Mouse (Mus musculus) lung, postnatal 25 days (tissue): ENCODE measurements around the gene Ccser1.

Experiments used
- DNase-seq: peaks from one replicate; pipeline ENCODE4 v3.0.0; 2022; ENCODE audit warnings: low spot score

Ccser1 gene

DNA sequence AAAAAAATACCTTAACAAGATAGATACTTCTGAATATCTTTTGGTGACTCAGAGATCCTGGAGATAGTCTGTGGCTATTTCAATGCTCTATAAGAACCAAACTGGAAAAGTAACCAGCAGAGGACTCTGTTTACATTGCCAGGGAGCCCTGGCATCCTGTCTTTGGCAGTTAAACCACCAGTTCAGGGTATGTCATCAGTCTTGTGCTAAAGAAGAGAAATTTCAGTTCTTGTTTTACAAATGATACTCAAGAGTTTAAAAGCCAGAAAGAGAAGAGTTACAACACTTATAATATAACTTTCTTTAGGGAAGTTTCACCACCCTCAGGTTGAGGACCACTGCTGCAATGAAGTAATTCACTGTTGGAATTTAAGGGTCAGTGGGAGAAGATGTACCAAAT lies 258.0 kb downstream of the Ccser1 start:
- no peak for DNase-seq

DNA sequence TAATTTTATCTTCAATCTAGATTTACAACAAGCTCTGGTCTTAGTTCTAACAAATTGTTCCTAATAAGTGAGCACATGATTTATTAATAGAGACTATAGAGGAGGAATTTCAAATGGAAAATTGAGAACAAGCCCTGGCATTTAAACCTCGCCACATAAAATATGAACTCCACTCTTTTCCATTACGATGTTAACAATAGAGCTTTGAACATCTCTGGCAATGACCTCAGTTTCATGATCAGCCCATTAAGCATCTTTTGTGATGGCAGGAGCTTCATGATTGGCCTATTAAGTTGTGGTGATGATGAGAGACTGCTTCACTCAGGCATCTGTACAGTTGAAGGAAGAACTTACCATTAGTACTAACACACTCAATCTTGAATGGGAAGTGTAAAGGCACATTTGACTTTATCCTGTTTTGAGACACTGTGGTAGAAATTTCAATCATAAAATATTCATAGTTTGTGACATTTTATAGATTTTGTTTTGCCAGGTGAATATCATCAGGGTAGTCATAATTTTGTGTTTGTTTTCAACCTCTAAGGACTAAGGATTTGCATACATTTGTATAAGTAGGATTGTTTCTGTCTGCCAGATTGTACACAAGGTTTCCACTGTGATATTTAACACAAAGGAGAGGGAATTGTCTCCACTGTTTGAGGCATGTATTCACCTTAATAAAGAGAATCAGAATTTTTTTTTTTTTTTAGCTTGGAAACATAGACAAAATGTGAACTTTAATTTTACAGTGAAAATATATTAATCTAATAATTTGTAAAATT lies 291.4 kb downstream of the Ccser1 start:
- no peak for DNase-seq

DNA sequence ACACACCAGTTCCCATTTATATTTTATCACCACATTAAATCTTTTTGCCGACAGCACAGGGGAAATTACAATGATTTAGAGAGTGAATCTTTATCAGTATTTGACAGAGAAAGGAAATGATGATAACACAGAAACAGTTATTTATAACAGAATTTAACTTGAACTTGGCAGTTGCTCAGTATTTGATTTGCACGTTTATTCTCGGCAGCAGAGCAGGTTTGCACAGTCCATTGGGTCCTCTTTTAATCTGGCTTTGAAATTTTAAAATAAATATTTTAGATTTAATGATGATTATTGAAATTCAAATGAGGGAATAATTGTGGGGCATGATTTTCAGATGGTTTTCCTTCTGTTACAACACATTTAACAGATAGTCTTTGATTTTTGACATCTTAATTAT lies 305.2 kb downstream of the Ccser1 start:
- no peak for DNase-seq

DNA sequence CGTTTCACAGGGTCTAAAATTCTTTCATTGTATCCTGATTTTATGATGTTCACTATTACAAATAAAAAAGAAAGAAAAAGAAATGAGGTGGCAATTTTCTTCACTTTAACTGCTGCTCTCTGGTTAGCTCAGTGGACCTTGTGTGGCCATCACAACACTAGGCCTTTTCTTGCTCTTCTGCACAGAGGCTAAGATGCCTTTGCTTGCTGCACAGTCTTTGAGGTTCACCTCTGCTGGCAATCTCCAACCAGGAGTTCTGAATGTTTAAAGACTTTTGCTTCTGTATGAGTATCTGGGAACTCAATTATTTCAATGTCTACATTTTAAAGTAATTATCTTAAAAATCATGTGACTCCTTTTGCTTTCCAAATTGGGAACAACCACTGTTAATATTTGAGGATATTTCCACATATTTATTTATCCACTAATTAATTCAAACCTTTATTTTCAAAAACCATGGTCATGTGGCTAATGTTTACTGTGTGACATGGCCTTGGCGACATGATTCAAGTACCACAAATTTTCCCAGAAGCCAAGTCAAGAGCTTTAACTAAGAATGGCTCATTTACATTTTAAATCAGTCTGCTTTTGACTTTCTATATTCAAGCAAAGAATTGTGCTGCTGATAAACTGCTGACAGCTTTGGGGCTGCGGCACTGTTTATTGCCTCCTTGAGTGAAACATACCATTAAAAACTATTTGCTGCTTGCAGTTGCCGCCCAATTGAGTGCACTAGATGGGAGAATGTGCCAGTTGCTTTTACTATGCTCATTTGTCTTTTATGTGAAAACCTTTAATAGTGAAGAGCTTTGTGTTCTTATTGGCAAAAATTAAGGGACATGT lies 312.1 kb downstream of the Ccser1 start:
- no peak for DNase-seq

DNA sequence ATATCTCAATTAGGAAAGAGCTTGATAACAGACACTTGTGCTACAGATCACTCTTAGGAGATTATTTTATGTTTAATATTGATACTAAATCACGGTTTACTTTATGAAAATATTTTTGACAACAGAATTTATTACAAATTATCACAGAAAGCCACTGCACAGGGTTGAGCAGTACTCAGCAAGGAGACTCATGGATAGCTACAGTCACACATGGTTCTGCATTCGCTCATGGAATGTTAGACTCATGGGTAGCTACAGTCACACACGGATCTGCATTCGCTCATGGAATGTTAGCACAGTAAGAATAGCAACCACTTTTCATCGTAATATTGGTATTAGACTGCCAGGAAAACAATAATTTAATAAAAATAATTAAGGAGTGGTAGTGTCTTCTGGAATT lies 313.3 kb downstream of the Ccser1 start:
- no peak for DNase-seq

DNA sequence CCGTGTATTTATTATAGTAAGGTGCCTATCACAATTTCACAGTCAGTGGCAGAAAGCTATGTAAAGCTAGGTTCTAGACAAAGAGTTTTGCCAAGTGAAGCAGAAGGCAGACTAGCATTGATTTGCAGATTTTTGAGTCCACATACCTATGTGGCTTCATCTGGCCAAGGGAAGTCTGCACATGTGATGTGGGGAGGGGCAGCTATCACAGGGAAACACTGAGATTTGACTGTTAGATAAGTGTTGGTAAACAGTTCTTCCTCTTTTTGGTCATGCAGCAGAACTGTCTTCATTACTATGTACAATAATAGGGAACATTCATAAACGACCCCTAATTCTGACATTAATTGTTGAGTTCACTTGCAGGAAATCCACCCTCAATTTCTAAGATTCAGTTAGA lies 335.2 kb downstream of the Ccser1 start:
- no peak for DNase-seq

DNA sequence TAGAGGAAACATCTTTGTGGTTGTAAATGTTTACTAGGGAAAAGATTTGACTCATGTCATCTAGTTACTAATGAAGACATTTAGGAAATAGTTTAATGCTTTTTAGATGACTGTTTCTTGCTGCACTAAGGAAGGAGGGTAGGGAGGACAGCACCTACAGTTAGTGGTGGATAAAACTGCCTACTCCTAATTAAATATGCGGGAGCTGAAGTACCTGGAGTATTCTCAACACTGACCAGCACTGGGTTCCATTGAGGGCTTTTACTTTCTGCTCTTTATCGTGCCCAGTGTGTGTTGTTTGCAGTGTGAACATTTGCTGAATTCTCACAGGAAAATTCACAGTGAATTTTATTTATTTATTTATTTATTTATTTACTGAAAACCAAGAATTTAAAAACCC lies 341.5 kb downstream of the Ccser1 start:
- no peak for DNase-seq

DNA sequence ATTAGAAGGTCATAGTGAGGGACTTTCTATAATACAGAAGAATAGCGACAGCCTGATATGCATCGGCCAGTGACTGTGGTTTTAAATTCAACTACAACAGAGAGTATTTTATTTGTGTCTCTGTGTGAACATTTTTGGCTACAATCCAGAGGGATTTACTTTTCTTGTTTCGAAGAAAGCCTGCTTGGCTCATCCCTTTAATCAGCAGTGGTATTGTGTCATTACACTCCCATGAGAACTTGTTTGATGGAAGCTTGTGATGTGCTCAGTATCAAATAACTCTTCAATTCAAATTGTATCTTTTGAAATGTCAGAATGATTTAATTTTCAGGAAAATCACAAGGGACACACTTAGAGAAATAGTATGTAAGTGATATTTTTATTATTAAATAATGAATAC lies 342.0 kb downstream of the Ccser1 start:
- no peak for DNase-seq

DNA sequence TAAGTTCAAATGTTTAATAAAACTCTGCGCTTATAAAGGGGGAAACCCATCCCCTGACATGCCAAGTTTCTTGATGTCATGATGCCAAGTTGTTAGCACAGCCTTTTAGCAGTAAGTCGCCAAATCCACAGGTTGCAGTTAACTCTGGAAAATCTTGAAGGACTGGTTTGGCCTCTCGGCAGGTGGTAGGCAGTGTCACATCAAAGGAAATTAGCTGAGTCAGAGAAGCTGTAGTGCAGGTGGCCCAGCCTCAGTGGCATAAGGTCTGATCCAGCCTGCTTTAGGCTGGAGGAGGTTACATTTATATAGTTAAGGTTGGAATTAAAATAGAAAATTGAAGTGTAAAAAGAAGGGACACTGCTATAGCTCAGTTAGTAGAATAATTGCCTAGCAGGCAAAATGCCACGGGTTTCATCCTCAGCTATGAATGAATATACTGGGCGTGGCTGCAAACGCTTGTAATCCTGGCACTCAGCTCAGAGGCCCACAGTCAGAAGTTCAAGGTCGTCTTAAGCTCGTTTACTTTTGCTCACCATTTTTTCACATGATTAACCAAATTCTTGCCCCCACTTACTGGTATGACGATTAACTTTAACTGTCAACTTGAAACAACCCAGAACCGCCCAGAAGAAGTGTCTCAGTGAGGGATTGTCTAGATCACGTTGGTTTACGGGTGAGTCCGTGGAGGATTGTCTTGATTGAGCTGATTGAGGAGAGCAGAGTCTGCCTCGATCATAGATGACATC lies 343.8 kb downstream of the Ccser1 start:
- peak; percentile 15 for DNase-seq

DNA sequence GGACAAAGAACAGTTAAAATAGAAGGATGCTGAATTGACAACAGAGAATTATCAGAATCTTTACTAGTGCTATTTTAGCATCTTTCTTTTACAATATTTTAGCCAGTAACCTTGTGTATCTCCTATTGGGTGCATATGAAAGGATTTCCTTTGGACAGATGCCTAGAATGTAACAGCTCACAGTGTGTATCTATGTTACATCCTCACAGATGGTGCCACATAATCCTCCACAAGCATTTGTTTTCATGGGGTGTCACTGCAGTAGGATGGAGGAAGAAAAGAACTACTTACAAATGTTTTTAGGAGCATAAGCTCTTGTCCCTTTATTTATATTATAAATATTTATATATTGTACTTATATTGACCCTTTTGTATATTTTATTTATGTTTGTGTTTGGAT lies 360.6 kb downstream of the Ccser1 start:
- no peak for DNase-seq

DNA sequence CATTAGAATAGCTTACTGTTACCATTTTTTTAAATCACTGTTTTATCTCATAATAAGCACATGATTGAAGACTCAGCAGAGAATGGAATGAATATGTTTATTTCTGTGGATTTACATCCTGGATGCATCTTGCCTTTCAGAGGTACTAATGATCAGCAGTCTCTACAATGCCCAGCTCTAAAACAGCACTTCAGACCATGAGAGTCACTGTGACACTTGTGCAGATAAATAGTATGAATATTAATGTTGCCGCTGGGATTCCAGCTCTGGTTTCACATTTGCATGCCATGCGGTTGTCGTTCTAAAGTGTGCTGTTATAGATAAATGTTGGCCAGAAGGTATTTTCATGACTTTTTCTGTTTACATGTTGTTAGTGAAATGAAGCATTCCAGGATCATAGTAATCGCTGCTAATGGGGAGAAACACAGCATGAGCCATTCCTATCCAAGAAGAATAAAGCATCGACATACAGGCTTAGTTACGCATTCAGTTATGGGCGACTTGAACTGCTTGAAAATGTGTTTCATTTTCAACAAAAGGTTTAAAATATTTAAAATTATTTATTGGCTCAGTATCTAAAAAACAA lies 363.4 kb downstream of the Ccser1 start:
- DNase-seq, result no peak

DNA sequence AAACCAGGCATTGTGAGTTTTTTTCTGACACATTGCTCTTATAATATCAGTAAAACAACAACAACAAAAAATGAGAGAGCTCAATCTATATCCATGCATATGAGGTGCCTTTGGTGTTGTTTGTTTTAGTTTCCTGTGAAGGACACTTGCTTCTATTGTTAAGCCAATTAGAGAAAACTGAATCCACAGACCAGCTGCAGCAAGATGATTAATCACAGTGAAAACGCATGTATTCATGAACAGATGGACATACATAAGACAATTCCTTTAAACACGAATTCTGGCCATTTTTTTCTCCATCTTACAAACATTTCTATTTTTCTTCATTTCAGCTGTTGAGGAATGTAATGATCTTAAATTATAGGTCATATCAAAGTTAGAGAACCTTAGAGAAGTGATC lies 387.4 kb downstream of the Ccser1 start:
- no peak for DNase-seq

DNA sequence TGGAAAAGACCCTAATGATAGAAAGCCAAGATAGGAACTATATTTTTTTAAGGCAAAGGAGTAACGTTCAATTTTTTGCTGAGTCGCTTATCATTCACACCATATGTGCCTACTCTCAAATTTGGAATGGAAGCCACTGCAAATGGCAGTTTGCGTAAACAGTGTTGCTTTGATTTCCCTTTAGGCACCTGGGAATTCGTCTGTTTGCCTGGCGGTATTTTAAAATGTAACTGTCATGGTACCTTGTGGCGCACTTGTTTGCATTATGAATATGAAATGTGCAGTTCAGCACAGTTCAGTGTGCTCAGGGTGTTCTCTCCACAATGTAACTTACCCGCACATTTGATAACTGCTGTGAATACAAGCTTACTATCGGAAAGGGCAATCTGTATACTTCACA lies 387.8 kb downstream of the Ccser1 start:
- no peak for DNase-seq

DNA sequence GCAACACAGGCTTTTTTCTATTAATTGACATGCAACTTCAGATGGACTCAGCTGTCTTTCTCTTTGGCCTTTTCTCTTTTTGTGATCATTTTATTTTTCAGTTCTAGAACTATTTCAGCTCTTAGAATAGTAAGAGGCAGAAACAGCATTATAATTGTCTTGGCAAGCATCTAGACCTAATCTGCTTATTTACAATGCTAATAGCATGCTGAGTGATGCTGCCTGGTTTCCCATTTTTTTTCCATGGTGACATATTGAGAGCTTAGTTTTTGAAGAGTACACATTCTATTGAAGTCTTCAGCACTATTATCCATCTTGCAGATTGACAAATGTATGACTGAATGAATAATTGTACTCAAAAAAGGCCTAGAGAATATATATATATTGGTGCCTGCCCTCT lies 401.6 kb downstream of the Ccser1 start:
- DNase-seq, result no peak

DNA sequence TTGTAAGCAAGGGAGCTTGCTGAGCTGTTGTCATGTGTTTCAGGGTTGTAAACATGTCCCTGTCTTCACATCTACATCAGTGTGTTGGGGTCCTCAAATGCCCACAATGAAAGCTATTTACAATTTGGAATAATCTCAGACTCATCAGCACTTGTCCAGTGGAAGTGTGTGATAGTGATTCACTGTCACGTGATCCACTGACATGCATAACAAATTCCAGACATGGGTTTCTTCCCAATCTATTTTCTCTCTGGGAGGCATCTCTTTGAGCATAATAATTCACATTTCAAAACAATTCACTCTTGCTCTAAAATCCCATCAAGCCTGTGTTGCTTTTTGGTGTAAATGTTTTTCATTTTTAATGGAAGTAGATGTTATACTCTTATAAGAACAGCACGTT lies 408.9 kb downstream of the Ccser1 start:
- no peak for DNase-seq

DNA sequence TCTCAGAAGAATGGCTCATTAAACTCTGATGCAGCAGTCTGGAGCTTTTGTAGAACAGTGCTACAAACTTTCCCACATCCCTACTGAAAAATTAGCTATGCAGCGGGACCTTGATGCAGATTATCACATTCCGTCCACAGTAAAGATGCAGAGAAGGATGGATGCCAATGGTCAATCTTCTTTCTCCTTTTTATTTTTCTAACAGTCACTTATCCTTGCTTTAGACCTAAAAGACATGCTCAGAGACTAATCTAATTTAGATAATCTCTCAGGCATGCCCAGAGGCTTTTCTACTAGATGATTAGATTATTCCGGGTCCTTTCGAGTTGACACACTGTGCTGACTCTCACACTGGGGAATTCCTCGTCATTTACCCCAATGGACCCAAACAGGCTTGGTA lies 421.8 kb downstream of the Ccser1 start:
- DNase-seq, result no peak

DNA sequence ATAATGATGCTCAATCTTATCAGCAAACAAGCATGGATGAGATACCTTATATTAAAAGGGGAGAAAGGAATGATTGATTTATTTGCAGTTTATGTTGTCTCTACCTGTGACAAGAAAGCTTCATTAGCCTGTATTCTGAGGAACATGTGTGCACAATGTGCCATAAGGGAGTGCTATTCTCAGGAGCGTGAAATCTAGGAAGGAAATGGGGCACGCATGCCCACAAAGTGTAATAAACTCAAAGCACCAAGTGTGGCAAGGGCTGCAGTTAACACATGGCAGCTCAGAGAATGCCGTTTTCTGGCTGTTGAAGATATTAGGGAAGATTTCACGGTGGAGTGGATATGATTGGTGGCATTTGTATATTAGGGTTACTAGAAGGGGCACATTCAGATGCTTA lies 434.8 kb downstream of the Ccser1 start:
- no peak for DNase-seq

DNA sequence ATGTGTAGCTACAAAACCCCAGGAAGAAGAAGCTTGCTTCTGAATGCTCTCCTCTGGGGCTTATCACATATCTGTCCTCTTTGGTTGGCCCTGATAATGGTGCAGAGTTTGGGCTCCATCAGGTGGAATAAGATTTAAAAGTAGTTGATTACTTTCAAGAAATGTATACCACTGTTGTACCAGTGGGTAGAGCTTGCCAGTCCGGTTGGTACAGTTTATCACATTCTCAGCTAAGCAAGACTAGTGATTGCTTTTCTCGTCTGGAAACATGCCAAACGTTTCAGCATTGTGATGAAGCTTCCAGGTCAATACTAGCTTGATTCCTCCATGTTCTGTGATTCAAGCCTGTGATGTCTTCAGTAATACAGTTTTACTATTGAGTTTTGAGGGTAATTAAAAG lies 441.6 kb downstream of the Ccser1 start:
- no peak for DNase-seq

DNA sequence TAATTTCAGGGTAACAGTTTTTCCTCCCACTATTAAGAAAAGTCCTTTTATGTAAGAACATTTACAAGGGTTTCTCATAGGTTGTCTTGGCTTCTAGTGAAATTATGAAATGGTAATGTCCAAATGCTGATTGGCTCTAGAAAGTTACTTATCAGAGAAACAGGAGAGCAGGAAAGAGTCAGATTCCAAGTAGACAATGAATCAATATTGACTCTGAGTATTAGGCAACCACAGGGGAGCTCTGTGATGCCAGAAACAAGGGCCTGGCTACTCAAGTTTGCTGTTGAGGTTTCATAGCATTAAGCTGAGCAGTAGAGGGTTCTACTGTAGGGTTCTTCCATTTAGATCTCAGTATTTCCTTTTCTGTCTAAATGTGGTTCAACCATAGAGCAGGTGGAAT lies 481.3 kb downstream of the Ccser1 start:
- peak; percentile 73 for DNase-seq

DNA sequence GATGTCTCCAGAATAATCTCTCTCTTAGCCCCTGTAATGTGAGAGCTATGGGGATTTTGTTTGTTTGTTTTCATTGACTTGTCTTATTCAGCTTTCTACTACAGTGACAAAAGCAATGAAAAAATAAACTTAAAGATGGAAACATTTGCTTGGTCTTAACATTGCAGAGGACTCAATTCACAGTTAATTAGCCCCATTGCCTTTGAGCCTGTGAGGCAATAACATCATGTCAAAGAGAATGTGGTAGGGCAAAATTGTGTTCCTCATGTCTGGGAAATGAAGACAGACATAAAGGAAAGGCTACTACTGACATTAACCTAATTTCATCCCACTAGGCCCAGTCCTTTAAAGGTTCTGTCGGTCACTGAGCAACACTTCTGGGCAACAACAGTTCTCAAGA lies 484.4 kb downstream of the Ccser1 start:
- DNase-seq, result no peak

DNA sequence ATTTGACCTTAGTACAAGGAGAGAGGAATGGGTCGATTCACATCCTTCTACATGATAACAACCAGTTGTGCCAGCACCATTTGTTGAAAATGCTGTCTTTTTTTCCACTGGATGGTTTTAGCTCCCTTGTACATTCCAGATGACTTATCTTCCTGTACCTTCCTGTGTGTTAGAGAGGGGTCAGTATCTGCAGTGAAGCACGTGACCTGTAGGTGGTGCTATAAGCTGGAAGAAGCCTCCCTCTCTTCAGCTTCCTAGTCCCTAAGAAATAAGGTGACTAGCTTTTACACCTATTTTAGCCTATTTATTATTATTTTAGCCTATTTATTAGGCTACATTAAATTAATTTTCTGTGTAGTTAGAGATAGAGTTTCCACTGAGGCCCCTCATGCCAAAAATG lies 506.9 kb downstream of the Ccser1 start:
- DNase-seq, result peak; percentile 2

DNA sequence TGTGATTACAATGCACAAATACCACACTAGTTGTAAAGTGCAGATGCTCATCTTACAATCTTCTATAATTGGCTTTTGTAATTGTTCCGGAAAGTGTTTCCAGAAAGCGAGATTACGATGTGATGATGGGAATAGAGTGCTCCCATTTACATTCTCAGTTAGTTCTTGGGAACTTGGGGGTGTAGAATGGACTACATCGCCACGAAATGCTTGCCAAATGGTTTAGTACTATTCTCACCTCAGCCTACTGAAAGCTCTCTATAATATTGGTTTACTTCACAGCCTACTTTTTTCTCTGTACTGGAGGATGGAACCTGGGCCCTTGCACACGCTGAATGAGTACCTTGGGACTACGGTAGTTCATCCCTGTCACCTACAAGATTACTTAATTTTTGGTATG lies 522.9 kb downstream of the Ccser1 start:
- DNase-seq, result no peak

DNA sequence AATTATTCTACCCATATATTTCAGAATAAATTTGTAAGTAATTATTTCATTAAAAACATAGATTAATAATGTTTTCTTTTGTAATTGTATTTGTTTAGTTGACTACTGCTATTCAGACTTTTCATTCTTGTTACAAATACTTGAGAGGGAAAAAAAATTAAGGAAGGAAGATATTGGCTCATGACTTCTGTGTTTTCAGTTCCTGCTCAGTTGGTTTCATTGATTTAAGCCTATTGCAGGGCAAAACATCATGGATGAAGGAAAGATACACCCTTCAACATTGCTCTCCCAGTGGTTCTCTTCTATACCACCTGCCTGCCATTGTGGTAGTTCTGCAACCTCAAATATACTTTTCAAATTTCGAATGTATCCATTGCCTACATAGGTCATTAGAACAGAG lies 541.1 kb downstream of the Ccser1 start:
- no peak for DNase-seq
